Mouse (Mus musculus): Measurements from ENCODE around the gene Psmg3. TPM values are rescaled to one million over a fixed set of nuclear protein-coding genes. Genes with fewer than 3 reads are reported as not detected.

Gene Psmg3
- 10 to 100 TPM; 21.2 to 26.6 (median 23.3) TPM for total RNA-seq (2022)

DNA sequence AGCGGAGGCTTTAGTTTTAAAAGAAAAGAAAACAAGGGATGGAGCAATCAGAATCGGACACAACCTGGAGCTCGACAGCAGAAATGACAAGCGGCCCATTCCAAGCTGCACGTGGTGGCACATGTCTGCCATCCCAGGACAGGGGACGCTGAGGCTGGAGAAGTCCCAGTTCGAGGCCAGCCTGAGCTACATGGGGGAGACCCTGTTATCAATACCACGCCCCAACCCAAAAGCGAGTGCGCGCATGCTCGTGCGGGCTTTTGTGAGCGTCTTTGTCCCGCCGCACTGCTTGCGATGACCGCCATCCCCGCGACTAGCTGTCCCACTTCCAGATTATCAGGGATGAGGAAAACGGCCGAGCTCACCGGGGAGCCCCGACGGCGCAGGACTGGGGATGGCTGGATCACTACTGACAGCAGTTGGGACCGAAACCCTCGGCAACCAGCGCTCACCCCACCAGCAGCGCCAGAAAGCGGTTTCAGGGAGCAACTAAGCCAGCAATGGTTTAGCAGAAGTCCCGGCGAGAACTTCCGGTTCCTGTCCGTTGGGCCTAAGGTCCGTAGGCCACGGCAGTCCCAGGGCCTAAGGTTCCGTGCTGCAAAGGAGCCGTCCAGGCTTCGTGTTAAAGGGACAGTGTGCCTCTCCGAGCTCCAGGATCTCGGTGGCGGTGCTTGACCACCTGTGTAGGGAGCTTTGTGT is at the start of gene Psmg3, which contains the start of gene Gm26938:
Psmg3 (minus strand) TSS at position 529 of the 699 bp plus-strand sequence.
Gm26938 (minus strand) TSS at position 51 of the 699 bp plus-strand sequence.
- DNase-seq = peak; percentile 81

DNA sequence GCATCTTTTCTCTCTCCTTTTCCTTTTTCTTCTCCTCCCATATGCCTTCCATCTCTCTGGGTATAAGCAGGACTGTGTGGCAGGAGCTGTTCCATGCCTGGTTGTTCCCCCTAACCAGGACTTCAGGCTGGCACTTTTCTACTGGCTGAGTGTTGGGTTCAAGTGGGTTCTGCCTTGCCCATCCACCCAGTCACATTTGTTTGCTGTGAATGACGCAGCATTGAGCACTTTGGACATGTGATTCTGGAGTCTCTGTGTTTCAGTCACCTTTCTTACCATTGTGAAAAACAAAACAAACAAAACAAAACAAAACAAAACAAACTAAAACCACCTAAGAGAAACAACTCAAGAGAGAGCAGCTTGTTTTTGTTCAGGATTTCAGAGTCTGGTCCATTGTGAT is 44.8 kb upstream of the Psmg3 start:
- DNase-seq = no peak

DNA sequence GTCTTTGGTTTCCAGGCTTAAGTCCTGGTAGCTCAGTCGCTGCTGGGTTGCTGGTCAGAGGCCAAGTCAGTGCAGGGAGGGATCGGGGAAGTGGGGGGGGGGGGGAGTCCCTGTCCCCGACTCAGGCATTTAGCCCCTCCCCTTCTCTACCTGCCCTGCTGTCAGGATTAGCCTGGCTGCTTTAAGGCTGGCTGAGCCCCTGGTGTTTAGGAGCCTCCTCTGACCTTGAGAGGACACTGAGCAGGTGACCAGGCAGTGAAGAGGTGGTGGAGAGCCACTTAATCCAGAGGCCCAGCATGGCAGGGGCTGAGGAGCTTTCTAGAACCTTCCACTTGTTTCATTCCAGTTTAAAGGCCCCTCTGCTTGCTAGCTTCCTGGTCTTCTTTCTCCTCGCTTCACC is 44.2 kb upstream of the Psmg3 start:
- no peak for DNase-seq

DNA sequence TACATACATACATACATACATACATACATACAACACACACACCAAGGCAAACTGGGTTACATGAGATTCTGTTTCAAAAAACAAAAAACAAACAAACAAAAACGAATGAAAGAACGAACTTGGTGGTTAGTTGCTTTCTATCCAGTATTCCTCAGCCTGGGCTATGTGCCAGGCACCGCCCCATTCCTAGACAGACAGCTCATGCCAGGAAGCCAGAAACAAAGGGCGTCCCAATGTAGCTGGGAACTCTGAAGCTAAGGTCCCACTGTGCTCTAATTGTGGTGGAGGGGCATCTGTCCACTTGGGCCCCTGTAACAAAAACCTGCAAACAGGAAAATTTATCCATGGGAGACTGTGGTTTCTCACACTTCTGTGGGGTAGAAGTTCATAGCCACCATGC is 36.1 kb upstream of the Psmg3 start:
- peak; percentile 40 for DNase-seq

DNA sequence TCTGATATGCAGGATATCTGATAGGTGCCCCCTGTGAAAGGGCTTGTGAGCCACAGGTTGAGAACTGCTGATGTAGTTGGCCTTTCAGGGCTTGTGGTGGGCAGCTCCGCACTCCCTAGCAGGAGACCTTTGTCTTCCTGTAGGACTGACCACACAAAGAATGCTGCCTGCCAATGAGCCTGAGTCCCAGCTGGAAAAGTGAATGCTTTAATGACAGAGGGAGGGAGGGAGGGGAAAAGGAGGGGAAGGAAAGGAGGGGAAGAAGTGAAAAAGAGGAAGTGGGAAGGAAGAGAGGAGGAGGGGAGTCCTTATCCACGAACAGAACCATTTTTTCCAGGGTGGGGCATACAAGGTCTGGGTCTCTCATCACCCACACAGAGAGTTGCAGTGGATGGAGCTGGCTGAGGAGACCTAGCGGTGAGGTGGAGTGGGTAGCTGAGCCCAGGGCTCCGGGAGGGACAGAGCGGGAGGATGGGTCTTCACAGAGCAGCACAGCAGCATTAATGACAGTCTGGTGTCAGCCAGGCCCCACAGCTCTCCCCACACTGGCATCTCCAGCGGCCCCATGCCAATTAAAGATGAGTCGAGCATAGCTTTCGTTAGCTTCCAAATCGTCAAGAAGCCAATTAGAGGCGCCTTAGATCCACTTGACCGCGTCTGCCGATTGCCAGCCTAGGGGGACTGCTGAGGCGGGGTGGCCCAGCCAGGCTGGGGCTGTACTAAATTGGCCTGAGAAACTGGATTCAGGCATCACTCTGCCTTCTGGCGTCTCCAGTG is 33.8 kb upstream of the Psmg3 start:
- DNase-seq = no peak

DNA sequence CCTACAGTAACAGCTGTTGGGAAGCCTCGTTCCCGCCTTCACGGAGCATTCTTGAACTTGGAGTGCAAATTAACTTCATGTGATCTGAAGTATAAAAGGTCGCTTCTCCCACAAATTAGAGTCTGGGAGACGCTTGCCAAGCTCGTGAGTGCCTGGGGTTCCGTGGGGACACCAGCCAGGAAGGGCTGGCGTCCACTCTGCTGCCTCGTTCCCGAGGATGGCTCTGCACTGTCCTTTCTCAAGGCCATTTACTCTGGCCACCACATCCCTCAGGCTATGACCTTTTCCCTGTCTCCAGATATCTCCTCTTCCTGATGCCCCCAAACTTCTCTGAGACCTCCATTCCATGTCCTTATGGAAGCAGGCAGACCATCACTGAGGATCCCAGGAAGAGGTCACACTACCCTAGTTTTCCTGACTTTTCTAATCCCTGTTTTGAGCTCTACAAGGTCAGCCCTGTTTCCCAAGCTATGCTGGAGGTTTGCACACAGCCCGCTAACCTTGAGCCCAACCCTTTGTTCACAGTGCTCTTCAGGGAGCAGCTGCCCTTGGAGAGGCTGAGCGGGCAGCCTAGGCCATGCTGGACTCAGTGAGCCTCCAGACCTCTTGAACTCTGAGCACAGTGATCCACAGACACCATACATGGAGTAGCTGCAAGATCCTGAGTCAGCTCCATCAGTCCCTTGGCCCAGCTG is 23.1 kb upstream of the Psmg3 start:
- DNase-seq = peak; percentile 54

DNA sequence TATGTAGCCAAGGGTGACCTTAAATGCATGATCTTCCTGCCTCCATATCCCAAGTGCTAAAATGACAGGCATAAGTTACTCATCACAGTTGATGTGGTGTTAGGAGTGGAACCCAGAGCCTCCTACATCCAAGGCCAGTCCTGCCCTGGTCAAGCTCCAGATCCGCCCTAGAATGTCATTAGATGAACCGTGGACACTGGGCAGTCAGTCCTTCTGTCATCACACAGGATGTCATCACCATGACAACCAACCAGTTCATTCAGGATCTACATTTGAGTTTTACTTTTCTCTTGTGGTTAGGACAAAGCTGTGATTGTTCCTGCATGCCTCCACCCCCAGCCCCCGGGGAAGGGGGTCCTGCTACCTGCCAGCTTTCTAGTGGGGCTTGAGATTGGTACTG is 12.5 kb upstream of the Psmg3 start:
- no peak for DNase-seq

DNA sequence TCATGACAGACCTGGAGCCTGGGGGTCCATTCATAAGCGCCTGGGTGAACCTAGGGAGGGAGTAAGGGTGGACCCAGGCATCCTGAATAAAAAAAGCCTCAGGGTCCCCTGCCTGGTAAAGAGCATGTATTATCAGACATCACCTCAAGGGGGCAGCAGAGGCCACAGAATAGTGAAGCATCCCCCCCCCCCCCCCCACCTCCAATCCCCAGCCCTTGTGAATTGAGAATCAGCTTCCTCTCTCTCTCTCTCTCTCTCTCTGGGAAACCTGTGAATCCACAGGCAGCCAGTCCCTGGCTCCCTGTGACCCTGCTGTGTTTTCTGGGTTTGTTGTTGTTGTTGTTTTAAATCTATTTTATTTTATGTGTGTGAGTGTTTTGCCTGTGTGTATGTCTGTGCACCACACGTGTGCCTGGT is 11.8 kb upstream of the Psmg3 start:
- DNase-seq = no peak

DNA sequence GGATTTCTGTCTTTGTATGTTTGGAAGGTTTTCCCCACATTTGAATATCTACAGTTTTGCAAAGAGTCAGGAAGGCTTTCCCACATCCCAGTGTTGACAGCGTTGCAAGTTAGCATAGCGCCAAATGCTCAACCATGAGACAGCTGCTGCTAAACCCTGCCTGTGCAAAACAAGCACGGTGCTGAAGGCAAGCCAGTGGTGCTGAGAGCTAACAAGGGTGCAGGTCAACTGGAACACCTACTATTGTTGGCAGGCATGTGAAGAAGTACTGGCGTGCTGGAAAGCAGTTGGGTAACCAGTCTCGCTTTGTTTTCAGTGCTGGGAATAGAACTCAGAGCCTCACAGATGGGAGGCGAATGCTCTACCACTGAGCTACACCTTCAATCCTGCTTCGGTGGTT is 9.0 kb upstream of the Psmg3 start:
- DNase-seq = no peak

DNA sequence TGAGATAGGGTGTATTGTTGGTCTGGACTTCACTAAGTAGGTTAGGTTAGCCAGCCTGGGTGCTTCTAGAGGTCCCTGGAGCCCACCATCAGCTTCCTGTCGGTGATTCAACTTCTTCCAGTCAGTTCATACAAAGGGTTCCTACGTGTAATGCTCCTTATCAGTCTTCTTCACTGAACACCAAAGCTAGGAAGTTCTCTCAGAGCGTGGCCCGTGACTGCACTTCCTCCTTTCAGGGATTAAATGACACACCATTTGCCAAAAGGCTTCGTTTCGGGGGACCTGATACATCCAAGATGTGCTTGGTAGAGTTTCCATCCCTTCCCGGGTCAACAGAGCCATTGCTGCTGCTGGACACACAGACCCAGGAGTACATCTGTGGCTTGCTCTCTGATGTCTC is 5.4 kb upstream of the Psmg3 start:
- no peak for DNase-seq

DNA sequence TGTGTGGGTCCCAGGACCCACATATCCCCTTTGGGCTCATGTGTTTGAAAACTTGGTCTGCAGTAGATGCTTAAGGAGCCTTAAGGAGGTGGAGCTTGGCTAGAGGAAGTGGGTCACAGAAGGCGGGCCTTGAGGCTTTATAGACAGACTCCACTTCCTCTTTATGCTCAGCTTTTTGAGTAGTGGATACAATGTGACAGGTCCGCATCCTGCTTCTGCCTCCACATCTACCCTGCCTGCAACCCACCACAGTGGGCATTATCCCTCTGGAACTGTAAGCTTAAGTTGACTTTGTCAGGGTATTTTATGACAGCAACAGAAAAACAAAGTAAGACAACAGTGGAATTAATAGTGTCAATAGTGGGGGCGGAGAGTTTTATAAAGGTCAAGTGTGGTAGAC is 4.0 kb upstream of the Psmg3 start:
- no peak for DNase-seq

DNA sequence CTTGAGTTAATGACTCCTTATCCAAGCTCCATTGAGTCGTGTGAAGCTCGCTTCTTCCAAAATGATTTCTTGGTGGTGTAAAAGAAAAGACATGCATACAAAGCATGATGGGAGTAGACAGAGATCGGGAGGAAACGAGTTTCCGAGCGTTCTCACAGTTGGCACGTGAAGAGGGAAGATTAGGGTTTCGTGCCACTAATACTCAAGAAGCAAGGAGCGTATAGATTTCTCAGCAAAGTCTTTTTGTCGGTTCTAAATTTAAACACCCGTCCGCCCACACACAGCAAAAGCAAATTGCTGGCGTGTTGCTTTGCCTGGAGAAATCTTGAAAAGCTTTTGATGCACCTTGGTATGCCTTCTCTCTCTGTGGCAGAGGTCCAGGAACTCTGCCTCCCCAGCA is 2.7 kb upstream of the Psmg3 start:
- DNase-seq = no peak

DNA sequence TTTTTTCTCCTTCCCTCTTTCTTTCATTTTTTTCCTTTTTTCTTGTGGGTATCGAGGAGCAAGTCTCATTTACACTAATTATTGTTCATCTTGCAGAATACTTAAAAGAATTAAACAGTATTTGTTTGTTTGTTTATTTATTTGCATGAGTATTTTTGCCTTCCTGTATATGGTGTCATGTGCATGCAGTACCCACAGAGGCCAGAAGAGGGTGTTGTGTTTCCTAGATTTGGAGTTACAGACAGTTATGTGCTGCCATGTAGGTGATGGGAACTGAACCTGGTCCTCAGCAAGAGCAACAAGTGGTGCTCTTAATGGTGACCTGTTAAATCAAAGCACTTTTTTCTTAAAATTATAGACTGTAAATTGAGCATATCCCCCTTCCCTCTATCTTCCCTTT is 908 bp upstream of the Psmg3 start:
- DNase-seq = no peak

DNA sequence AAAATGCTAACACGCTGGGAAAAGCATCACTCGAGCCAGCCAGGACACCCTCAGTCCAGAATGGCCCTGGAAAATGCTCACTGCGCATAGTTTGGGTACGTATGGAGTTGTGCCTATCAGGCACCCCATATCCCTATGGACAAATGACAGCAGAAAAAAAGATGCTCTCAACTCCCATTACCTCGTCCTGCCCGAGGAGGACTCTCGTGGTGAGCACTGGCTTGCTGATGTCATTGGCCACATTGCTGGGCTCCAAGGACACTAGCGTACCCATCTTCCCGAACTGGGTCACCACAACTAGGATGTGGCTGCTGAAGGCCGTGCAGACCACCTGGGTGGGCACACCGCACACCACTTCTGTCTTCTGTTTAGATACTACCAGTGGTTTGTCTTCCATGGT is 738 bp downstream of the Psmg3 start:
- no peak for DNase-seq

DNA sequence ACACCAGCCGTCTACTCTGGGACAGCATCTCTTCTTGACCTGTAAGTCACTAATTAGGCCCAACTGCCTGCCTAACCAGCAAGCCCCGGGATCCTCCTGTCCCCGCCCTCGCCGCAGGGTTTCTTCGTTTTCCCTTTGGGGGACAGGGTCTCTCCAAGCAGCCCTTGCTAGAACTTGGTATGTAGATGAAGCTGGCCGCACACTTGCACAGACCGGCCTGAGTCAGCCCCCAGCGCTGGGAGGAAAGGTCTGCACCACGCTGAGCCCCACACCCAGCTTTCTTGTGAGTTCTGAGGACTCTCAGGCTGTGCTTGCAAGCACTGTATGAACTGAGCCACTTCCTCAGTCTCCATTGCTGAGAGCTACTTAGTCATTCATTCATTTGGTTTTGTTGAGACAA is 2.2 kb downstream of the Psmg3 start:
- DNase-seq = no peak

DNA sequence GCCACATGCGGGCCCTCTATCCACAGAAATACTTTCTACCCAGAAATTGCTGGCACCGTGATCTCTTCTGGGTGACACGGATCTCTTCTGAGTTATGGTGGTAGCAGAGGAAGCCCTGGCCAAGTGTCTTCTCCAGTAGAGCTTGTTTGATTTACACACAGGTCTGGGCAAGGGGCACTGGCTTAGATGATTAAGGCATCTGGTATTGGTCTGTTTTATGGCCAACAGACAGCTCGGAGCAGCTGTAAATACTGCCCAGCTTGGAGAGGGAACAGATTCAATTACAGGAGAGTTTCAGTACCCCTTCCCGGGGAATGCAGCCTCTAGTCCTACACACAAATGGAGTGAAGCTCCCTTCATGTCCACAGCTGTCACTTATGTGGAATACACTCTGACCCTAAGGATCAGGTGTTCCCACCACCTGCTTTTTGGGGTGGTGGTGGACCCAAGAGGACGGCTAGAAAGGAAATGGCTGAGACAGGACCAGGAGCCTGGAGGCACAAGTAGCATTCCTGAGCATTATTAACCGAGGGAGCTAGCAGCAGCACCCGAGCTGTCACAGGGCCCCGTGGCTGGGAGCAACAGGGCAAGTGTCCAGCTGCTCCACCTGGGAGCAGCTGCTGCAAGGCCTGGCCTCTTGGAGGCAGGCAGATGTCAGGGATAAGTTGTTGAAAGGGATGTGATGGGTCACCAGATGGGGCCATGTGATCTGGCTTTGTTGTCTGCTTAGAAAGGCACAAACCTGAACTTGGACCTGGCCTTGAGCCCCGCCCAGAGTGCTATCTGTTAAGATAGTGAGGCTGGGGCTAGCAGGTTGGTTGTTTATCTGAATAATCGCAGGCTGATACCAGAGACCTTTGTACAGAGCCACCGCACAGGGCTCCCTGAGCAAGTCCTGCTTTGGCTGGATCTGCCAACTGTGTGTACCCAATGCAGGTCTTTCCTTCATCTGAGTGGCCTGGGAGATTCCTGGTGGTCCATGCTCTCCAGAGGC is 4.9 kb downstream of the Psmg3 start:
- DNase-seq = no peak

DNA sequence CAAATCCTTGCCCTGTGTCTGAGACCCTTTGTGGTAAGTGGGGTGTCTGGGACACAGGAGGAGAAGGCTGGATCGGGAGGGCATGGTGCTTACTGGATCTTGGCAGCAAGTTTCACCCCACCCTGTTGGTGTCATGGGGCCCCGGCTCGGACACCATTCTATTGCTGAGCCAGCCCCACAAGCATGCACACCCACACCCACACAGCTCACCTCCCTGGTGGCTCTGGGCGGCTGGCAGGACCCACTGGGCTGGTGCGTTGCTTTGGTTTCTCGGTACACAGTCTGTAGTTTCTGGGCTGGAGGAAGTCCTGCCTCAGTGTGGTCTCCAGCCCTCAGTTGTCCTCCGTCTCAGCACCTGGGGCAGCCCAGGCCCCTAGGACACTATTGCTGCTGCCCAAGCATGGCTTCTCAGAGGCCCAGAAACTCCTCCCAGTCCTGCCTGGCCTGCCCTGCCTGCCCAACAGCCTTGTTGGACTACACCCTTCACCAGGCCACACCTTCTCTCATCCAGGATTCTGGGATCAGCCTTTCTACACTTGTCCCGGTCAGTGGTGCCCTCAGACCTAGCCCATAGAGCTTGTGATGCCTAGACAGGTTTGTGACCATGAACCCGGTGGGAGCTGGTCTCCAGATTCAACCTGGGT is 7.0 kb downstream of the Psmg3 start, which contains the start of gene Tmem184a:
Tmem184a (minus strand) TSS at position 380 of the 644 bp plus-strand sequence.
- no peak for DNase-seq

DNA sequence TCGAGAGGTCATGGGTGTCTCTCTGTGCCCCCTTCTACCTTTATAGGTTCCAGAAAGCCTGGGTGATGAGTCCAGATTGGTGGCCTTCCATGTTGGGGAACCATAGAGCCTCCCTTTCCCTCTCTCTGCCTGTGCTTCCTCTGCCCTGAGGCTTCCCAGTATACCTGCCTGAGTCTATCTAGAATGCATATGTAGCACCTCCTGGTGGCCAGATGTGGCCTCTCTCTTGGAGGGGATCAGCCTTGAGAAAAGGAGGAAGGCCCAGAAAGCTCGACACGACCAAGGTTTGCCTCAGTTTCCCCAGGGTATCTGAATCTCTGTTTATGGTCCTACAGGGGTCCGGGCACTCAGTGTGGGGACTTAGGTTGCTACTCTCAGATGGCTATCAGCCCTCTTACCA is 7.9 kb downstream of the Psmg3 start:
- no peak for DNase-seq

DNA sequence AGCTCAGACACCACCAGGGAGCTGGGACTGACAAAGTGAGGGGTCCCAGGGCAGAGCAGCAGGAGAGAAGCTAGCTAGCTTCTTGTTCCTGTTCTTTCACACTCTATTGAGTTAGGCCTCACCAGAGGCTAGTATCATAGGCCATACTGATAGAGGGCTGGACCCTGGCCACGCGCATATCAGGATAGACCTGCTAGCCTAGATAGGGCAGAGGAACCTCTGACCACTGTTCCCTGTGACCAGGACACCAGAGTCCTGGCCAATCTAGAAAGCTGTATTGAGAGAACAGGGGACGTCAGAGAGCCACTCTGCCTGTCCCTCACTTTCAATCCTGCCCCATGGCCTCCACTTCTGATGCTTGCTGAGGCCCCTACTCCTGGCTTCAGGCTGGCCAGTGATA is 8.6 kb downstream of the Psmg3 start:
- no peak for DNase-seq

DNA sequence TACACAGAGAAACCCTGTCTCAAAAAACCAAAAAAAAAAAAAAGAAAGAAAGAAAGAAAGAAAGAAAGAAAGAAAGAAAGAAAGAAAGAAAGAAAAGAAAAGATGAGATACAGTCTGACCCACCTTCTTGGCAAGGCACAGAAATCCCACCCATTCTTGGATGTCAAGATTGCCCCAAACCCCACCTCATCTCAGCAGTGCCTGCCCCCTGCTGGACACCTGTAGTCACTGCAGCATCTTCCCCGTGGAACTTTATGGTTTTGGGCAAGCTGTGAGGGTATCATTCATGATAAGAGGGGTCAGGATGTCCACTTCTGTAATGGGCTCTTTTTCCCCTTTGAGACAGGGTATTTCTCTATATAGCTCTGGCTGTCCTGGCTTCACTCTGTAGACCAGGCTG is 9.4 kb downstream of the Psmg3 start:
- no peak for DNase-seq

DNA sequence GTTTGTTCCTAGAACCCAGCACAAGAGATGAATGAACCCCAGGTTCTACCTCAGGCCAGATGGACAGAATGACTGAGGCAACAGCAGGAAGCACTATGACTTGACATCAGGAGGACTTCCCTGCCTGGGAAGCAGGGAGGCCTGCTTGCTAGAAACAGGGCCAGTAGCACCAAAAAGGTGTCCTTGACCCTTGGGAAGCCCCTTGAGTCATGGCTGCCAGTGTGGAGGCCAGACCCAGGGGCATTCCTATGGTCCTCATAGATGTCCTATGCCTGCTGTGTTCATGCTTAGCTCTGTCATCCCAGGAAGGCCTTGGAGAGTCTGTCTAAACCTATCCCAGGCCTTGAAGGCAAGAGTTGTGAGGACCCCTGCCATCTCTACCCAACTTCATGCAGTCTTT is 10.2 kb downstream of the Psmg3 start:
- no peak for DNase-seq

DNA sequence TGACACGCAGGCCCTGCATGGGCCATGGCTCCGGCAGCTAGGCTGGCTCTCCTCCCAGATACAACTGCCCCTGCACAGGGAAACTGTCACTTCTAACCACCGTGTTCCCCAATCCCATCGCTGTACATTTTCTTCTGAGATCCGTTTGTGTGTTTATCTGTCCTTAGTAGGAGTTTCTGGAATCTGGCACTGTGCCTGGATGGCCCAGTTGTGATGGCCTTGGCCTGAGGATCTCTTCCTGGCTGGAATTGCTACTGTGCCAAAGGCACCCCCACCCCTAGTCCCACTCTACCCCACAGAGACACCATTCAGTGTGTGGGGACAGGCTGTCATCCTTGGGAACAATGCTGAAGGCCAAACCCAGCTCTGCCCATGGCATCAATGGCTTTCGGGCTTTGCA is 10.7 kb downstream of the Psmg3 start:
- no peak for DNase-seq

Data from adrenal gland, adult 8-10 months (tissue).